Mouse (Mus musculus) 3T3-L1 (cell line): ENCODE data around the gene Gm11756.
"Not testable (repeated sequence)": the region's sequence is repeated elsewhere in the genome, so short reads cannot be mapped to it uniquely, and the experiment has no call there.

Source experiments
- DNase-seq: peaks from one replicate; pipeline ENCODE4 v3.0.0-alpha.2; 2015; ENCODE audit warnings: low read depth, low spot score

The Gm11756 gene

GRCm38 (mm10) chr4:73920660-73921059 is at the start of gene Gm11756:
TSS of gene Gm11756 (minus strand) at chr4:73920760.
- DNase-seq: not testable (repeated sequence)

- DNase-seq: no peak
These were observed 29.9 kb upstream of the Gm11756 start, which contains the start of gene 2310002L09Rik for GRCm38 (mm10) chr4:73950375-73950896. TSS of gene 2310002L09Rik (minus strand) at chr4:73950846.

GRCm38 (mm10) chr4:73905853-73906252 is 14.7 kb downstream of the Gm11756 start, which contains the start of gene Gm13871:
TSS of gene Gm13871 (minus strand) at chr4:73905953.
- not testable (repeated sequence) for DNase-seq

GRCm38 (mm10) chr4:73891012-73891411 is 29.5 kb downstream of the Gm11756 start, which contains the start of gene Gm11757:
TSS of gene Gm11757 (minus strand) at chr4:73891112.
- DNase-seq: not testable (repeated sequence)

- not testable (repeated sequence) for DNase-seq
These were observed 44.4 kb downstream of the Gm11756 start, which contains the start of gene Gm11758 for GRCm38 (mm10) chr4:73876166-73876565. TSS of gene Gm11758 (minus strand) at chr4:73876266.
